Mouse (Mus musculus): ENCODE measurements at regions not wholly inside any gene's neighbourhood (a gene's known extent, or its start where the extent isn't known, plus 50 kb on each side); places are given as distances from the start of the nearest gene placed in this dataset.

GRCm38 (mm10) chr17:82731561-82731960 is 483.5 kb upstream of the Pkdcc start:
- DNase-seq, result no peak

DNA sequence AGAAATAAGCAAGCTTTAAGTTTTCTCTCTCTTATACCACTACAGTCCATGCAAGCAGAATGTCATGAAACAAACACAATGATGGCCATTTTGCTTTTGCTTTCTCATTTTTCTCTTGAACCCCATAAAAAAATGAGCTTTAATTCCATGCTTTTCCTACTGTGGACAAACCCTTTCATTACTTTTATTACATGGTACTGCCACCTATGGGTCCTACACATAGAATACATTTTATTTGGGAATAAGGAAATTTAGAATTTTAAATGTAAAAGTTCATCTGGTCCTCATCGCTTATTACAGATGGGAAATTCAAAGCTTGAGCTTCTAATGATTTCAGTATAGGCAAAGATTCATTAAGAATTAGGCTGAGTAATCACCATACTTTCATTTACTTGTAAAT is 472.6 kb upstream of the Pkdcc start:
- DNase-seq, result no peak

- DNase-seq, result no peak
Observed at GRCm38 (mm10) chr17:82757400-82757799, 457.7 kb upstream of the Pkdcc start.

GRCm38 (mm10) chr17:82779096-82779495 is 436.0 kb upstream of the Pkdcc start:
- peak; percentile 7 for DNase-seq

GRCm38 (mm10) chr17:82822129-82822528 is 393.0 kb upstream of the Pkdcc start:
- no peak for DNase-seq

DNA sequence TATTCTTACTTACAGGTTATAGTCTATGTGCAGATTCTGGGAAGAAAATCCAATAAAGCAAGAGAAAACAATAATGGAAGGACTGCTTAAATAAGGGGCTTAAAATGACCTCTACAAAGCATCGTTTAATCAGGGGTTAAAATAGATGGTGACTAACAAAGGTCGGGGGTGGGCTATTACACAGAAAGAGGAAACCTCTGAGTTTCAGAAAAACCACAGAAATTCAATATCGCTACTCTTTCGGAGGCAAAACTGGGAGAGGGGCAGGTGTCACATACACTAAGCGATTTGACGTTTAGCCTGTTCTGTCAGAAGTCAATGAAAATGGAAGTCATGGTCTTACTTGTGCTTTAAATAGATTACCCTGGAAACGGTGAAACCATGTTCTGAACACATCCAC is 391.0 kb upstream of the Pkdcc start:
- no peak for DNase-seq

- no peak for DNase-seq
Observed at GRCm38 (mm10) chr17:82824619-82825018, 390.5 kb upstream of the Pkdcc start.

GRCm38 (mm10) chr17:82827170-82827569 is 387.9 kb upstream of the Pkdcc start:
- peak; percentile 4 for DNase-seq

DNA sequence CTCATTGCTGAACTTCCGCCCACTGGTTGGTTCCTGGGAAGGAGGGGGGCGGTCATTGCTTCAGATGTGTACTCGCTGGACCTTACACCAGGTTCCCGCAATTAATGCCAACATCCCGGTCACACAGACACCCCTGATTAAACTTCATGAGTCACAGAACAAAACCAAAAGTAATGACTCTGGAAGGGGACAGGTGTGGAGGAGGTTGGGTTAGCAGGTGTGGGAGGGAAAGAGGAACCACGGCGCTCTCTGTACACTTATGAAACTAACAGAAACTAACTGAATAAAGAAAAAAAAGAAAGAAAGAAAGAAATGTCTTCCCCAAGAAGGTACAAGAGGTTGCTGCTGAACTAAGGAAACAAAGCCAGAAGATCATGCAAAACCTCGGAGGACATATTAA is 387.3 kb upstream of the Pkdcc start:
- DNase-seq, result no peak

- DNase-seq, result no peak
Observed at GRCm38 (mm10) chr17:82828434-82828997, 386.6 kb upstream of the Pkdcc start.

DNA sequence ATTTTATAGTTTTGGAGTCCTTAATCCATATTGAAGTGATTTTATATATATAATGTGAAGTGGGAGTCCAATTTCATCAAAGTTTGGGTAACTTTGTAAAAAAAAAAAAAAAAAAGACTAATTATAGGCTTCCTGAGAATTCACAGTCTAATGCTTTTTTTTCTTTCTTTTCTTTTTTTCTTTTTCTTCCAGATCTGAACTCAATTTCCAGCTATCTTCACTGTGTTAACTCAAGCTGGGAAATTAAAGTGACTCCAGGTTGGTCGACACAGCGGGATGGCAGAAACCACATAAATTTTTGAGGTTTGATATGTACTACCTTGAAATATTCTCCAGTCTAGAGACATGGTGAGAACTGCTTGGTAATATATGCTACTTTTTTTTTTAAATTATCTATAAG is 385.7 kb upstream of the Pkdcc start:
- no peak for DNase-seq

GRCm38 (mm10) chr17:82834177-82834576 is 380.9 kb upstream of the Pkdcc start:
- DNase-seq, result no peak

DNA sequence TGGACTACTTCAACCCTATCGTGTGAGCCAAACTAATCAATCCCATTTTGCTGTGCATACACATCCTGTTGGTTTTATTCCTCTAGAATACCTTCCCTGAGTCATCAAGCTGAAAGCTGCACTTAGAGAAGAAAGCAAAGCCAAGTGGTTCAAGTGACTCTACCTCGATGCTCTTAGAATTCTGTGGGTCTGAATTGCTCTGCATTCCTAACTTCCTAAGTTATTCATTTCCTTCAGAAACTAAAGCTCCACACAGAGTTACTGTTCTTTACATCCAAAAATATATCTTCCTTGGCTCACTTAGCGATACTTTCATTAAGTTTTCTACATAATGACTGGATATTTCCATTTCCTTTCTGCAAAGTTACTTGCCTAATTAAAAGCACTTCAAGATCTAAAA is 379.0 kb upstream of the Pkdcc start:
- no peak for DNase-seq

- DNase-seq, result no peak
Observed at GRCm38 (mm10) chr17:82846776-82847494, 368.2 kb upstream of the Pkdcc start.

DNA sequence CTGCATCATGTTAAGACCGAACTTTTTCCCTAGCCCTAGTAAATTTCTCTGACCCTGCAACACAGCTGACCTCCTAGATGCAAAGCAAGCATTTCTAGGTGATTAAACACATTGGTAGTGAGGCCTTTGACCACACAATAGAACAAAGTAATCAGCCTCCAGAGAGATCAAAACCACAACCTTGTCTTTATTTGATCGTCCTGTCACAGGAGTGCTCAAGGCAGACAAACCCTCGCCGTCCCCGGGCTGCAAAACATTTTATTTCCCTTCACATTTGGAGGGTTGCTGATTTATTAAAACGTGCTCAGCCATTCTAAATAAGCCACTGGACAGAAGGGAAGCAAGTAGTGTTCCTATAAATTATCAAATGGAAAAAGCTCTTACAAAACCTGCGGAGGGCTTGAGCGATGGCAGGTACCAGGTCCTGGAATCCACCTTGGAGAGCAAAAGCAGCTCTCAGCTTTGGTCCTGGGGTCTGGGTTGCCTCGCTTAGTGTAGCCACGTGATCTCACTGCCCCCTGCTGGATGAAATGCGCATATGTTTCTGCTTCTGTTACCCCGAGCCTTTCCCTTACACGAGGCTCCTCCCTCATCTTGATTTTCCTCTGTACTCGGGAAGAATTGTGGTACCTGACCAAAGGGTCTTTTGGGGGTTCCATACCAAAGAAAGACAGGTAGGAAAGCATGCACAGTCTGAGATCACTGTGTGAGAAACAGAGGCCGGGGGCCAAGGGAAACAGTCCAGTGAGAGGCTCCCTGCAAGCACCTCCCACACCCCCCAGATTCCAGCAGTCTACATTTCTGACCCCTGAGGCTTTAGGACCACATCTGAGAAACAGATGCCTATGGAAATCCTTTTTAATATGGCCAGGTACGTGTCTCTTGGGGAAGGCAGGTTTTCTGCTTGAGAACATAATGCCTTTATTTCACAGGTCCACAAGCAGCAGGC is 357.6 kb upstream of the Pkdcc start:
- DNase-seq, result peak; percentile 73

GRCm38 (mm10) chr17:82860391-82860790 is 354.7 kb upstream of the Pkdcc start:
- DNase-seq, result no peak

GRCm38 (mm10) chr17:82860966-82861365 is 354.1 kb upstream of the Pkdcc start:
- DNase-seq, result no peak

- DNase-seq, result no peak
Observed at GRCm38 (mm10) chr17:82877131-82877530, 338.0 kb upstream of the Pkdcc start.

DNA sequence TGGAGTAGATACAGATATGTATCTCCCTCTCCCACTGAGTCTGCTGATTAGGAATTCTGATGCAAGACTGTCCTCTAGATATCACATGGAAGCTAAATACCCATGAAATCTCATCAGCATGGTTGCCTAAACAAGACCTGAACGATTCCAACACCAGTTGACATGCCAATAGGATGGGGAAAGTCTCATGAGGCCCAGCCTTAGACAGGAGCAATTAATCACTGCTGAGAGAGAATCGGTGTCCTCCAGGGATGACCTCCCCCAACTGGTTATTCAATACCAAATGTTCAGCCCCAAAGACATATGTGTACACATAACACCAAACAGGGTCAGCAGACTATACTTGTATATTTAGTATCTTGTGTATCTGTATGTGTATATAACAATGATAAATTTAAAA is 314.5 kb upstream of the Pkdcc start:
- DNase-seq, result no peak

DNA sequence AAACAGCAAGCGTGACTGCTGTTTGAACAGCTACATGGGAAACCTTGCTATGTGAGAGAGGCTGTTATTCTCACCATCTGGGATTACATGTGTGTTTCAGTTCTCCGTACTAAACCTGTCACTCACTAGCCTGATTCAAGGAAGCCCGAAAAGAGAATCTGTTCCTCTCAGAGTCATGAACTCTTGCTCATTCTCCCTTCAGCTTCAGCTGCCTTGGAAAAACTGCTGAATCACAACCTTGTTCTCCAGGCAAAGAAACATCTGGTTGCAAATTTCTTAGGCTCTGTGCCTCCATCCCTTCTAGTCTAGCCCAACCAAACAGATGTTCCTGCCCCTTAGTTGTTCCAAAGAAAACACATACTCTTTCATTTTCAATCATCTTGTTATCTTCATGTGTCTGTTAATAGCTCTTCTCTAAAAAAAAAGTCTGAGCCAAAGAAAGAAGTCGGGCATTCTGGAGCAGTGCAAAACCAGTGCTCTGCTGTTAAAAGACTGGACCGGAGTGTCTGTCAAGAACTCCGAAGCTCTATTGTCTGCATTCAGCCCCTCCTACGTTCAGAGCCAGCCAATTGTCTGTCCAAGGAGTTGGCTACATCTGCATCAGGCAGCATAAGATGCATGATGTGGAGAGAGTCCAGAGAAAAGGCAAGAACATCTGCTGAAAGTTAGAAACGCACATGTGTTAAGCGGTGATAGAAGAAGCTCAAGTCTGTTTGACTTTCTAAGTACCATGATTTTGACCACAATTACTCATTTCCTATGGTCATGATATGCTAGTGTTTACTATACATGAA is 313.8 kb upstream of the Pkdcc start:
- DNase-seq, result no peak

- no peak for DNase-seq
Observed at GRCm38 (mm10) chr17:82904961-82905360, 310.1 kb upstream of the Pkdcc start.

DNA sequence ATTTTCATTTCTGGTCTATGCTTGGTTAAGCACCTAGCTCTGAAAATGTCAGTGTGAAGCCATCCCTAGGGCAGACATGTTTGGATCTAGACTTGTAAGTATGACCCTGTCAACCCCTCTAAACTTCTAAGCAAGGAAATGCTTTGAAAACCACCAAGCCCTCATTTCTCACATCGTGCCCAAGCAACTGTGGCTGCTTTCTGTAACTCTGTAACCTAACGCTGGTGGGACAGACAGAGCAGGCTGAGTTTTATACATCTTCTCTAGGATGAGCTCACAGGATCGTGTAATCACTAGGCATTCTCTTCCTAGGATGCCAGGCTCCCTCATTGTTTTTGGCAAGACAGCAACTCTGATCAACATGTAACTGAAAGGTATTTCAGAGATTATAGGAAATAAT is 309.6 kb upstream of the Pkdcc start:
- DNase-seq, result no peak
